Mouse (Mus musculus) c-Kit-negative CD71-positive TER-119-positive erythroid progenitor cells, embryonic 14.5 days (primary cell): ENCODE measurements around the gene Wdr20.

ENCODE experiments used
- DNase-seq: peaks from one replicate; pipeline ENCODE4 v3.0.0-alpha.2; 2013; ENCODE audit warnings: low read depth, low spot score

Gene Wdr20

DNA sequence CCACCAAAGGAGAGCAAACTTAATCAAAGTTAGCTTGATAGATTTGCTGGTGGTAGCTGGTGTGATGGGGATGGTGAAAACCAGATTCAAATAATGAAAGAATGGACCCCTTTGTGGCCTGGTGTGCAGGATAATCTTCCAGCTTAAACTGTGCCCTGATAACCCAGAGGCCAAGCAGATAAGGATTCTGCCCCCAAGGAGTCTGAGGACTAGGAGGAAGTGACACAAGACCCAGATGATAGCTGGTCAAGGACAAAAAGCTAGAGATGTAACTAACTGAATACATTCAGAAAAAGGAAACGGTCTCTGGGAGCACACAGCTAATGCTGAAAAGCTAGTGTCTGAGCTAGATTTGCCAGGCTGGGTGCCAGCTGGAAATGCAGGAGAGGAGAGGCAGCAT, 114.2 kb downstream of the Wdr20 start:
- no peak for DNase-seq
